Comparison of ENCODE assay signal across 22 mouse cellular contexts in genomic region chr9:22056303-22056910, GRCm38 (mm10). TPM values are rescaled to one million over a fixed set of nuclear protein-coding genes. Genes with fewer than 3 reads are reported as not detected.
"Had no signal": no experiment of that assay in that cellular context is flagged by ENCODE, and none has a peak within 500 bp of the region (broad histone marks: within the 10 kb centered on the region; RNA-seq: fewer than 3 reads in every experiment).

No protein-coding gene starts in this region.

- H3K9ac ChIP-seq: limb, embryonic 15.5 days; liver, embryonic 13.5 days; neural tube, embryonic 12.5 days; stomach, embryonic 15.5 days had no signal

- ATAC-seq: intestine, embryonic 16.5 days had no signal

- H3K4me3 ChIP-seq: limb, embryonic 15.5 days; liver, embryonic 13.5 days; midbrain, embryonic 10.5 days; neural tube, embryonic 12.5 days; stomach, embryonic 15.5 days had no signal

- H3K27ac ChIP-seq: limb, embryonic 15.5 days; liver, embryonic 13.5 days; midbrain, embryonic 10.5 days; neural tube, embryonic 12.5 days; stomach, embryonic 15.5 days had no signal

- H3K4me2 ChIP-seq: limb, embryonic 15.5 days; liver, embryonic 13.5 days; neural tube, embryonic 12.5 days; stomach, embryonic 15.5 days had no signal

- H3K9me3 ChIP-seq: limb, embryonic 15.5 days; midbrain, embryonic 10.5 days; neural tube, embryonic 12.5 days; stomach, embryonic 15.5 days had no signal

- DNase-seq: layer of hippocampus, adult 9-11 months; layer of hippocampus, postnatal 36 days; liver, embryonic 13.5 days; lung, adult 2 months; lung, postnatal 10 days; lung, postnatal 4 days; midbrain, embryonic 14.5 days; thymus, adult 2 months; thymus, postnatal 25 days had no signal

RNA-seq across cellular contexts. Expression of gene Elavl3, which starts 4.6 kb away (rescaled TPM):
- total RNA-seq: megakaryocyte, adult 5-6 weeks; monocyte, adult 5-6 weeks; neutrophil, adult 5-6 weeks had no signal
- polyA plus RNA-seq: spleen, adult 2 months had no signal

RNA-seq across cellular contexts. Expression of gene Gm49318, which starts 14.7 kb away (rescaled TPM):
- total RNA-seq: left cerebral cortex, adult 8-10 months; megakaryocyte, adult 5-6 weeks; monocyte, adult 5-6 weeks; neutrophil, adult 5-6 weeks had no signal
- polyA plus RNA-seq: intestine, embryonic 16.5 days; limb, embryonic 11.5 days; limb, embryonic 15.5 days; liver, embryonic 13.5 days; lung, adult 2 months; midbrain, embryonic 10.5 days; midbrain, embryonic 14.5 days; neural tube, embryonic 12.5 days; spleen, adult 2 months; stomach, embryonic 15.5 days; testis, adult 2 months; thymus, adult 2 months; urinary bladder, adult 2 months had no signal

RNA-seq across cellular contexts. Expression of gene Cnn1, which starts 42.6 kb away (rescaled TPM):
- total RNA-seq: megakaryocyte, adult 5-6 weeks; monocyte, adult 5-6 weeks; neutrophil, adult 5-6 weeks had no signal
